Mouse (Mus musculus) stomach, postnatal 0 days (tissue): ENCODE data around the gene Atrip. TPM values are rescaled to one million over a fixed set of nuclear protein-coding genes. Genes with fewer than 3 reads are reported as not detected.

ENCODE experiments used
- ATAC-seq: fragments of 200-750 bp; cut with Nextera tagmentation; 2 replicates; pipeline ENCODE4 v1.8.0; 2017; ENCODE audit not compliant: low FRiP score, low TSS enrichment
- DNase-seq: peaks from one replicate; pipeline ENCODE4 v3.0.0-alpha.2; 2016; ENCODE audit warnings: low spot score
- H3K27ac ChIP-seq: fragments of 300-500 bp; sonication (generic); replicated peaks from 2 replicates; pipeline ENCODE4 v1.5.1; 2014; ENCODE audit warnings: mild to moderate bottlenecking, control low read depth
- H3K27me3 ChIP-seq: fragments of 300-500 bp; sonication (generic); 2 replicates; pipeline ENCODE4 v1.6.1; 2014; ENCODE audit warnings: low read length; ENCODE audit not compliant: control insufficient read depth, insufficient read depth
- H3K36me3 ChIP-seq: fragments of 300-500 bp; sonication (generic); 2 replicates; pipeline ENCODE4 v1.6.1; 2014; ENCODE audit warnings: low read length, mixed read lengths; ENCODE audit not compliant: control insufficient read depth, insufficient read depth
- H3K4me1 ChIP-seq: fragments of 300-500 bp; sonication (generic); replicated peaks from 2 replicates; pipeline ENCODE4 v1.6.1; 2014; ENCODE audit warnings: antibody characterized with exemption; ENCODE audit not compliant: control insufficient read depth, insufficient read depth
- H3K4me2 ChIP-seq: fragments of 300-500 bp; sonication (generic); replicated peaks from 2 replicates; pipeline ENCODE4 v1.6.1; 2014; ENCODE audit warnings: low read depth, mild to moderate bottlenecking, control low read depth, moderate library complexity
- H3K4me3 ChIP-seq: fragments of 300-500 bp; sonication (generic); 2 replicates; pipeline ENCODE4 v1.5.1; 2014; ENCODE audit warnings: low read depth, low read length, control low read depth
- H3K9ac ChIP-seq: fragments of 300-500 bp; sonication (generic); 2 replicates; pipeline ENCODE4 v1.6.1; 2014; ENCODE audit warnings: mild to moderate bottlenecking, low read length, control low read depth, mixed read lengths
- H3K9me3 ChIP-seq: fragments of 300-500 bp; sonication (generic); 2 replicates; pipeline ENCODE4 v1.6.1; 2016; ENCODE audit warnings: low read length; ENCODE audit not compliant: control insufficient read depth
- CTCF ChIP-seq: IDR thresholded peaks from 2 replicates; pipeline ENCODE4 v1.5.1; 2016; ENCODE audit warnings: antibody characterized with exemption, low read depth, mild to moderate bottlenecking, moderate library complexity
- EP300 ChIP-seq: optimal IDR thresholded peaks from 2 replicates; pipeline ENCODE3; 2016; ENCODE audit warnings: antibody characterized with exemption
- WGBS: fragments of 180-500 bp; shearing (Covaris S2); extraction: QIAGEN DNeasy Blood & Tissue Kit; methylation state at CpG from one replicate; pipeline ENCODE4 v1.1.7; 2014; 5-methylcytosine and 5-hydroxymethylcytosine counted together
- polyA plus RNA-seq: library from polyadenylated mRNA; unstranded; fragments of >200 nt; fragmentation: Nextera tagmentation; extraction: Ambion mirVana; gene quantifications from 2 replicates; pipeline ENCODE4 v1.2.1, GENCODE M21; 2015

The Atrip gene
- polyA plus RNA-seq, 1 experiment from 2014 or later = 11.3 TPM

DNA sequence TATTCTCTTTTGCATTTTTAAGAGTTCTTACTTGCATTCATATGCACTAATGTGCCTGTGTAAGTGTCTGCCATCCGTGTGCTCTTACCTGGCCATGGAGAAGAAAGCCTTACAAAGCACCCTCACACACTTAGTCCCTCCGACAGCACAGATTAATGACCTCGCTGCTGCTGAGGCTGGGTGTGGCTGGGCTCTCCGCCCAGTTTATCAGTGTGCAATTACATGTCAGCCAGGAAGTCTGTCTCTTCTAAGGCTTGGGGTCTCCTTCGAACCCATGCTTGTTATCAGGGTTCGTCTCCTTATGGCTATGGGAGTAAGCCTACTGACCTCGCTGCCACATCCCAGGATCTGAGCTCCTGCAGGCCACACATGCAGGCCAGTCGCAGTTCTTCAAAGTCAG lies 58.5 kb downstream of the Atrip start:
- peak; percentile 74; the same call in 1 of the 2 replicates for ATAC-seq
- Histone ChIP-seq H3K9ac (no peak overlapping the region), H3K4me3 (no peak overlapping the region), H3K4me1 (no peaks in the 10 kb centered on the region), H3K27ac (no peak overlapping the region), H3K36me3 (no peaks in the 10 kb centered on the region), H3K4me2 (no peak overlapping the region), H3K27me3 (no peaks in the 10 kb centered on the region), H3K9me3 (no peaks in the 10 kb centered on the region)
- TF ChIP-seq CTCF (no peak), EP300 (no peak)
- WGBS = 34% methylated on average over 8 of the region's 8 CpGs
- DNase-seq = peak; percentile 56

DNA sequence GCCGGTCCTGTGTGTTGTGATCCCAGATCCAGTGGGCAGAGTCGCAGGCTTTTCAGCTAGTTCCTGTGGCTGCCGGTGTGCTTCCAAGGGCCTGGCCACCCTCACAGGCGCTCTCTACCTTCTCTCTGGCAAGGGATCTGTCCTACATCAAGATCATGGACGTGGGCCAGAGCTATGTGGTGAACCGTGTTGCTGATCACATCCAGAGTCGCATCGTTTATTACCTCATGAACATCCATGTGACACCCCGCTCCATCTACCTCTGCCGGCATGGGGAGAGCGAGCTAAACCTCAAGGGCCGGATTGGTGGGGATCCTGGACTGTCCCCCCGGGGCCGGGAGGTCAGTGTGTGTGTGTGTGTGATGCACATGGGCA lies 63.6 kb downstream of the Atrip start:
- no peaks in the 10 kb centered on the region for H3K9me3 ChIP-seq
- H3K4me1 ChIP-seq = no peaks in the 10 kb centered on the region
- no peak overlapping the region for H3K9ac ChIP-seq
- no peak overlapping the region for H3K4me3 ChIP-seq
- no peak for TF ChIP-seq EP300
- no peak for TF ChIP-seq CTCF
- ATAC-seq = no peak
- no peak overlapping the region for H3K4me2 ChIP-seq
- H3K27ac ChIP-seq = no peak overlapping the region
- WGBS = 81% methylated on average over 14 of the region's 14 CpGs
- no peaks in the 10 kb centered on the region for H3K27me3 ChIP-seq
- DNase-seq = no peak
- no peaks in the 10 kb centered on the region for H3K36me3 ChIP-seq

DNA sequence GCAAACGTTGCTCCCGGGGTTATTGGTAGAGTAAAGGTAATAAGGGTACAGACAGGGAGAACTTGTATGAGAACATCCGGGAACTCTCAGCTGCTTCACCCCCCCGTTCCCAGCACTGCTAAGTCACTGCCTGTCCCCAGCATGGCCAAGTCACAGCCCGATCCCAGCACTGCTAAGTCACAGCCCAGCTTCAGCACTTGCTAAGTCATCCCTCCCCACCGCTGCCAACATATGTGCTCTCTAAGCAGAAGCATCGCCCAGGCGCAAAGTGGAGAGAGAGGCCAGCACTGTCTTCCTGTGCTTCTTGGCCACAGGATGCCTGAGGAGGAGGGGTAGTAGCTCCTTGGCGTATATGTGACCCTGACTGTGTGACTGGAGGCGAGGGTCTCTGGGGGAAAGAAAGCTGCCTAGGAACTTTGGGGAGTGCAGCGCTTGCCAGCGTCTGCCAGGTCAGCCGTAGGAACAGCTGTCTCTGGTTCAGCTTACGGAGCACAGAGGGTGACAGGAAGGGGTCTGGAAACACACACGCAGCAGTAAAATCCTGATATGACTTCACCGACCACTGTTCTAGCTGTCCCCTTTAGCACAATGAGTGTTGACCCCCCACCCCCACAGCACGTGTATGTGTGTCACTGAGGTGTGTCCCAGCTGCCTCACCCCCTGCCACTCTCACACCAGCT lies 64.1 kb downstream of the Atrip start:
- ATAC-seq (peak; percentile 63), DNase-seq (peak; percentile 46)
- TF ChIP-seq CTCF (no peak), EP300 (no peak)
- Histone ChIP-seq H3K4me3 (no peak overlapping the region), H3K9me3 (no peaks in the 10 kb centered on the region), H3K4me1 (no peaks in the 10 kb centered on the region), H3K27me3 (no peaks in the 10 kb centered on the region), H3K36me3 (no peaks in the 10 kb centered on the region), H3K4me2 (no peak overlapping the region), H3K27ac (no peak overlapping the region), H3K9ac (no peak overlapping the region; the same call in 1 of the 2 replicates)
- WGBS = 42% methylated on average over 17 of the region's 17 CpGs

DNA sequence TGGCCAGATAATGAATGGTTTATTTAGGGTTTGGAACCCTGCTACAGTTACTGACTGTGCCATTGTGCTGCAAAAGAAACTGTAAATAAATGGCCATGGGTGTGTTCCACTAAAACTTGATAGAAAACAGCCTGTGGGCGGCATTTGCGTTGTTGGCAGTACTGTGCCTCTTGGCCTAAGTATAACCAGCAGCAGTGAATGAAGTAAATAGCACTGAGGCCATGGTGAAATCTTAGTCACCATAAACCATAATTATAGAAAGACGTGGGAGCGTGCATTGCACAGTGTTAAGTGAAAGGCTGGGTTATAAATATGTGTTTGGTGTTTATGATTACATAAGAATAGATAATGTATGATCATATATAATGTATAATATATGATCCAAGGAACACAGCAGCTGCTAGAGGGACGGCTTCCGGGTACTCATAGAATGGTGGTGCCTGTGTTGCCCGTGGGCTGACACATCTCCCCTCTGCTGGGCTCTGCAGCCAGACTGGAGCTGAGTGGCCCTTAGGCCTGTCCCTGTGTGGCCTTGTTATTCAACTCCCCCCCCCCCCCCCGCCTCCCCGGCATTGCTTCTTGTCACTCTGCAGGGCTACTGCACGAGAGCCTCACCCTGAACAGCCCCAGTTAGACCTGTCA lies 64.8 kb downstream of the Atrip start:
- ATAC-seq = no peak; the same call in 1 of the 2 replicates
- WGBS = 57% methylated on average over 10 of the region's 10 CpGs
- no peak overlapping the region; the same call in 1 of the 2 replicates for H3K9ac ChIP-seq

DNA sequence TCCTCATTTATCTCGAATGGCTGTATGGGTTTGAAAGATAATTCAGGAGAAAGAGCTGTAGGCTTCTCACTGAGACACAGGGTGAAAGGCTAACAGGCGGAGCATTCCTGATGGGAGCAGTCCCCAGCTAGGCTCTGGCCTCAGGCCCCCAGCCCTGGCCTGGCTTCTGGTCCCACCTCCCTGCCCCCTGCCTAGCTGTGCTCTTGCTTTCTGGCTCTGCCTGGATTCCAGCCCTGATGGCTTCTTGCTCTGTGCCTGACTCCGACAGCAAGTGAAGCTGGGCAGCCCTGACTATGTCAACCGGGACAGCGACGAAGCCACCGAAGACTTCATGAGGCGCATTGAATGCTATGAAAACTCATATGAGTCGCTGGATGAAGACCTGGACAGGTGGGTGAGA lies 65.8 kb downstream of the Atrip start:
- Histone ChIP-seq H3K4me2 (no peak overlapping the region), H3K4me1 (no peaks in the 10 kb centered on the region), H3K27ac (no peak overlapping the region), H3K9ac (no peak overlapping the region), H3K27me3 (no peaks in the 10 kb centered on the region), H3K36me3 (no peaks in the 10 kb centered on the region), H3K9me3 (no peaks in the 10 kb centered on the region), H3K4me3 (no peak overlapping the region)
- no peak for DNase-seq
- ATAC-seq = no peak
- TF ChIP-seq CTCF (no peak), EP300 (no peak)
- 87% methylated on average over 9 of the region's 9 CpGs for WGBS

More for the DNA sequence above, 64.8 kb downstream of the Atrip start:
- Histone ChIP-seq H3K4me2 (no peak overlapping the region), H3K27ac (no peak overlapping the region), H3K27me3 (no peaks in the 10 kb centered on the region), H3K9me3 (no peaks in the 10 kb centered on the region), H3K4me3 (no peak overlapping the region), H3K36me3 (no peaks in the 10 kb centered on the region), H3K4me1 (no peaks in the 10 kb centered on the region)
- TF ChIP-seq CTCF = no peak
- TF ChIP-seq EP300 = no peak
- DNase-seq = no peak

Other genes starting within 250 kb of the Atrip start
- gene Celsr3, start 247.8 kb downstream of the Atrip start, polyA plus RNA-seq = 0.15 and 0.22 TPM in 2 replicates
- gene Slc26a6, start 220.8 kb downstream of the Atrip start, polyA plus RNA-seq = 8.0 and 8.2 TPM in 2 replicates
- gene Tmem89, start 159.5 kb downstream of the Atrip start, polyA plus RNA-seq = 0.51 and 0.67 TPM in 2 replicates
- gene Uqcrc1, start 137.5 kb downstream of the Atrip start, polyA plus RNA-seq = 476 and 497 TPM in 2 replicates
- 6.2 and 9.6 TPM in 2 replicates for gene Col7a1, start 120.5 kb downstream of the Atrip start, polyA plus RNA-seq
- gene Ucn2, start 88.1 kb downstream of the Atrip start, polyA plus RNA-seq = not detected in 2 replicates
- gene Pfkfb4, start 82.3 kb downstream of the Atrip start, polyA plus RNA-seq = 10.3 and 12.1 TPM in 2 replicates
- 168 and 181 TPM in 2 replicates for gene Shisa5, start 35.6 kb downstream of the Atrip start, polyA plus RNA-seq
- 13.3 and 15.8 TPM in 2 replicates for gene Trex1, start 14.4 kb downstream of the Atrip start, polyA plus RNA-seq
- gene Ccdc51, start 8.4 kb upstream of the Atrip start, polyA plus RNA-seq = 8.9 and 9.9 TPM in 2 replicates
- 416 and 424 TPM in 2 replicates for gene Tma7, start 8.5 kb upstream of the Atrip start, polyA plus RNA-seq
- 3.0 and 3.7 TPM in 2 replicates for gene Plxnb1, start 21.3 kb upstream of the Atrip start, polyA plus RNA-seq
- gene Fbxw21, start 87.9 kb upstream of the Atrip start, polyA plus RNA-seq = not detected in 2 replicates
- gene Fbxw13, start 121.9 kb upstream of the Atrip start, polyA plus RNA-seq = not detected in 2 replicates
- not detected in 2 replicates for gene Fbxw20, start 160.6 kb upstream of the Atrip start, polyA plus RNA-seq
- gene Fbxw14, start 213.6 kb upstream of the Atrip start, polyA plus RNA-seq = 0.10 TPM in 1 of 2 replicates, not detected in the other